ENCODE assay signal across 22 mouse cellular contexts in genomic region chr6:135642711-135643110, GRCm38 (mm10).
DNase-seq lines count a peak whose midpoint lies in the region; ATAC-seq lines count a peak whose summit lies in the region.
"Had no signal": no experiment of that assay in that cellular context is flagged by ENCODE, and none has a peak within 500 bp of the region (broad histone marks: within the 10 kb centered on the region; RNA-seq: fewer than 3 reads in every experiment).

No protein-coding gene starts in this region.

- no peak for ATAC-seq in monocyte, adult 5-6 weeks (replicated peaks; ENCODE audit: insufficient number of reproducible peaks, low FRiP score, low TSS enrichment, poor library complexity, severe bottlenecking)
- ATAC-seq: CD4-positive, CD25-positive, alpha-beta regulatory T cell, adult 4 months; intestine, embryonic 16.5 days; liver, embryonic 12.5 days; liver, postnatal 0 days had no signal

- peak; percentile 68 to 85 for DNase-seq in layer of hippocampus, adult 18-20 months (ENCODE audit: low spot score in 2 of 2)
- DNase-seq in layer of hippocampus, postnatal 10 days (ENCODE audit: low spot score in 2 of 2) = no peak
- peak; percentile 44 to 54 for DNase-seq in right cerebral cortex, adult 2 months (ENCODE audit: low spot score in 2 of 2)
- no peak for DNase-seq in right cerebral cortex, postnatal 10 days (ENCODE audit: low spot score in 2 of 2)
- DNase-seq in layer of hippocampus, adult 8-10 months (ENCODE audit: low spot score in 2 of 2) = peak; percentile 59 to 63
- peak; percentile 76 for DNase-seq in telencephalon, adult 2 months (ENCODE audit: low read depth, low spot score)
- DNase-seq: adrenal gland, postnatal 25 days; cerebellum, adult 18-20 months; cerebellum, postnatal 10 days; gastrocnemius, adult 2 months; gastrocnemius, postnatal 36 days; heart, adult 18-20 months; heart, postnatal 4 days; kidney, adult 8-10 months; kidney, postnatal 10 days; liver, postnatal 0 days; lung, postnatal 4 days; thymus, postnatal 25 days had no signal

Comparison
In these comparisons a context has a peak if more than half of its experiments do, and no peak if none do; other contexts are left out.
1. DNase-seq: peak in layer of hippocampus, adult 18-20 months (2 of 2), right cerebral cortex, adult 2 months (2 of 2), layer of hippocampus, adult 8-10 months (2 of 2) and telencephalon, adult 2 months (single experiment); none in layer of hippocampus, postnatal 10 days (0 of 2) and right cerebral cortex, postnatal 10 days (0 of 2).